ENCODE assay signal across 15 mouse cellular contexts in genomic region chr17:49377626-49378025, GRCm38 (mm10). TPM values are rescaled to one million over a fixed set of nuclear protein-coding genes. Genes with fewer than 3 reads are reported as not detected.
DNase-seq lines count a peak whose midpoint lies in the region.
"Had no signal": no experiment of that assay in that cellular context is flagged by ENCODE, and none has a peak within 500 bp of the region (broad histone marks: within the 10 kb centered on the region; RNA-seq: fewer than 3 reads in every experiment).

No protein-coding gene starts in this region.

- DNase-seq in adrenal gland, adult (ENCODE audit: inconsistent age in 2 of 2, low spot score in 1 of 2) = peak; percentile 37 to 70
- no peak for DNase-seq in adrenal gland, postnatal 4 days (ENCODE audit: low spot score in 2 of 2)
- peak; percentile 36 for DNase-seq in adrenal gland, postnatal 10 days
- peak; percentile 7 for DNase-seq in adrenal gland, postnatal 25 days
- DNase-seq in spleen, postnatal 4 days (ENCODE audit: low spot score in 2 of 2) = no peak
- DNase-seq in layer of hippocampus, adult 18-20 months (ENCODE audit: low spot score in 2 of 2) = no peak
- DNase-seq in left cerebral cortex, adult 11 months (ENCODE audit: low spot score) = no peak
- DNase-seq: B cell, adult 2 months; cerebellum, adult 11-12 months; cerebellum, adult 2 months; cerebellum, adult 9-10 months; cerebellum, postnatal 10 days; cerebellum, postnatal 36 days; embryo, embryonic 11 days; forebrain, postnatal 0 days had no signal

RNA-seq across cellular contexts. Expression of gene Mocs1, which starts 50.5 kb away (rescaled TPM):
- total RNA-seq in adrenal gland, postnatal 4 days (2021) = 10 to 100 TPM; 49.9 to 58.4 TPM
- 10 to 100 TPM; 44.6 to 51.3 TPM for total RNA-seq in adrenal gland, postnatal 10 days (2021)
- 30.0 and 52.2 TPM in 2 replicates for total RNA-seq in adrenal gland, postnatal 25 days (2021)
- 10 to 100 TPM; 14.1 to 15.6 TPM for total RNA-seq in layer of hippocampus, adult 18-20 months (2021)

Comparison
In these comparisons a context has a peak if more than half of its experiments do, and no peak if none do; other contexts are left out.
1. DNase-seq: peak in adrenal gland, adult (2 of 2), adrenal gland, postnatal 10 days (single experiment) and adrenal gland, postnatal 25 days (single experiment); none in adrenal gland, postnatal 4 days (0 of 2), spleen, postnatal 4 days (0 of 2), layer of hippocampus, adult 18-20 months (0 of 2) and left cerebral cortex, adult 11 months (single experiment).